Mouse (Mus musculus) right cerebral cortex, postnatal 14 days (tissue): ENCODE data around the gene Prg4.

Experiments used
- DNase-seq: peaks from one replicate; pipeline ENCODE4 v3.0.0; 2022

Prg4 gene

DNA sequence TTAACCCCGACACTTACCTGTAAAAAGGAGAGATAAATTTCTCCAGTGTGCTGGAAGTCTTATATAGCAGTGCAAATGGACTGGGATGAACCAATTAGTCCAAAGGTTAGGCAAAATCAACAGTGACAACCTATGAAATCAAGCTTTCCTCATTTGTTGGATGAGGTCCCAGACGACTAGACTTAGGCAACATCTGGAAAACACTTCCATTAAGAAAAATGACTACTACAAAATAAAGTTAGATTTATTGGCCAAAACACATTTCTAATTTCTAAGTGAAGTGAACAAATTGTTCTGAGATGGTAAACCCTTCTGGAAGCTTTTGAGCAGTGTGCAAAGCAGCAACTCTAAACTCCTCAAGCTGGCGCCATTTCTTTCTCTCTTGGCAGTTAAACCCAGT, at the start of gene Prg4:
Gene Prg4 (minus strand): TSS at position 34 of the 400 bp plus-strand sequence.
- no peak for DNase-seq

DNA sequence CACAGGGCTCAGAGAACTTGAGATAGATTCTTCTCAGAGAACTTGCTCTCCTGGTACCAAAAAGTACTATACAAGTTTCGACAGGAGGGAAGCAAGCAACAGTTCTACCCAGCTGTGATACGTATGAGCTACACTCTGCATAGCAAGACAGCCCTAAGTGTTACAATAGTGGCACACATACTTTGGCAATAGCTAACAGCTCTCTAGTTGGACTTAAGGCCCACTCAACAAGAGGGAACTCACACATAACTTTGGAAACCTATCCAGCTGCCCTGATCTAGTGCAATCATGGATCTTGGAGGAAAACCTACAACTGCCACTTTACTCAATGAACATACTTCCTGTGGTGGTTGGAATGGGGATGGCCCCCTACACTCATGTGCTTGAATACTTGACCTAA, 47.1 kb upstream of the Prg4 start:
- DNase-seq, result no peak

DNA sequence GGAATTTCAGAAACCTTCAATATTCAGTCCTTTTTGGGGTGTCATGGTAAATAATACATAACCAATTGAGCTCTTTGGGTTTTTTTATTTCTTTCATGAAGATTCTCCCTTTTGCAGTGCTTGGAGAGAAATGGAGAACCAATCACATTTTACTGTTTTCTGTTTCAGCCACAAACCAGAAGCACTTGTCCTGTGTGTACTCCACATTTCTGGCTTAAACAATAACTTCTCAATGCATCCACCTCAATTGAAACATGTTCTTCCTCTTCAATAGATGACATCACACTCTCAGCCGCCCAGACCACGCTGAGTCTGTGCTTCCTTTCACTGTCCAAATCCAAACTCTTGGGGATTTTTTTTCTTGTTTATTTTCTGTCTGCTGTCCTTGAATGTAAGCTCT, 39.8 kb upstream of the Prg4 start:
- no peak for DNase-seq

DNA sequence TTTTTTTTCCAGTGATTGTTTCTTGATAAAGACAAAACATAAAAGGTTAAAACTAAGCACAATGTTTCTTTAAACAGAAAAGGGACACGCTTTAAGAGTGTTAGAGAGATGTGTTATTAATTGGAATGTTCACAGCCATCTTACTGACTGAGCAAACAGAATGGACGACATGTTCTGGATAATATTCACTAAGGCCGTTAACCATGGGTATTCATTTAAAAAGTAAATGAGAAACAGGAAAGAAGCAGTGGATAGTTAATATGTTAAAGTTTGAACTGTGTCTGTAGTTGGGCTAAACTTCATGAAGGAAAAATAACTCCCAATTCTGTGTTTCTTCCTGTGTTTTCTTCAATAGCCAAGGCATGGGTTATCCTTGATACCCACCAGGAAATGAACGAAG, 37.4 kb upstream of the Prg4 start:
- DNase-seq, result no peak

DNA sequence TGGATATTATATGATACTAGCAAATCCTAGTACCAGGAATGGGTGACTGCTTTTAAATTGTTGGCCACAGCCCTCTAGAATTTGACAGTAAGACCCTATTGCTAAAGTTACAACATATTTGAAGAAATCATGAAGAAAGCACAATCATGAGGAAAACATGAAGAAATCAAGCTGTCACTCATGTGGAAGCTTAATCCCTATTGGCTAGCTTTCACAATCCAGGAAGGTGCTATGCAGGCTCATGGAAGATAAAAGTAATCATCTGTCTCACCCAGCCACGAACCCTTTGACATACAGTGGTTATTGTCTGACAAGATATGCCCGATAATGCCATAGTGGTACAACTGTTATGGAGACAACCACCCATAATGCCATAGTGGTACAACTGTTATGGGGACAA, 32.2 kb upstream of the Prg4 start:
- no peak for DNase-seq

DNA sequence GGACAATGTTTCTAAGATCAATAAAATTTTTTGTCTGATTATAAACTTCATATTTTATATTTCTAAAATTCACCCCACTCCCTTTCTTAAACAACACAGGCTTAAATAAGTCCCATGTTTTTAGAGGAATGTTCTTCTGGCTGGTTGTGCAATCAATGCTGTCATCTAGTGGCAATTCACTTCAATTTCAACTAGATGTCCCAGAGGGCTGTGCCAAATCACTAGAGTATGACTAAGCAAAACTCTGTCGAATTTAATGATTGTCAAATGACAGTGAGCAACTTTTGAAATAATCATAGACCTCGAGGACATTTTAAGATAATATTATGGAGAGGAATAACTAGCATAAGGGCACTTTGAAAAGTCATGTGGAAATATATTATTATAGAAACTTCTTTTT, 31.7 kb upstream of the Prg4 start:
- no peak for DNase-seq

DNA sequence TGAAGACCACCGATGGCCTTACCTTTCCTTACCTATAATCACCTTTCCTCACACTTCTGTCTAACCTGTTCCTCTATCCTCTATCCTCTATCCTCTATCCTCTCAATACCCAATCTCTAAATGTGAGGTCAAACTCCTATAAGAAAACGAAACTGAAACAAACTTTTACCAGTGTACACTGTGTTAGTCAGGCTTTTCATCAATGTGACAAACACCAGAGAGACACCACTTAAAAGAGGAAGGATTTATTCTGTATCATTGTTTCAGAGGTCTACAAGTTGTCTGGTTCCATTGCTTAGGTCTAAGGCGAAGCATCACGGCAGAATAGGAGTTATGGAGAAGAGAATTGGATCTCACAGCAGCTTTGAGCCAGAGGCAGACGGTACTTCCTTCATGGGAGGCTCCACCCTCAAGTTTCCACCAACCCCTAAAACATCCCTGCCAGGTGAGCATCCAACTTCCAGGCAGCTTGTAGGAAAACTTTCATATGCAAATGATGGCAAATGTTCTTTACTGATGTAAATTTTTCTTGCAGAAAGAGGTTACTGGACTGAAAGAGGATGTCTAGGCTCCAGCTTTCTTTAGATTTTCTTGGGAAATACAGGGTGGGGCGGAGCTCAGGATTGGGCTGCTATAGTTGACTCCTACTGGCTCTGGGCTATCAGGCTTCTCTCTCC, 30.8 kb upstream of the Prg4 start:
- DNase-seq, result no peak

DNA sequence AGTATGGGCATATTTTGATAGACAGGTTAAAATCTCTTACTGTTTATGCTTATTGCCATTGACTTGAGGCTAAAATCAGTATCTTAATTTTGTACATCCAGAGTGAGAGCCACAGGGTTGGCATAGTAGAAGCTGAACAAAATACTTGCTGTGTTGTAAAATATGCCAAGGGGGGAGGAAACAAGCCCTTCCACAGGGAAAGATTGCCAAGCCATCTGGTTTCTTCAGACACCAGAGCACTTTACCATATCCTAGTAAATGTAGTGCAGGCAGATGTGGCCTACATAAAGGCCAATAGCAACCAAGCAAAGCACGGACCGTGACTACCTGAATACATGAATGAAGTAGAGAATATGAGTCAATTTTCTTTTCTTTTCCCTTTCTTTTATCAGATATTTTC, 23.2 kb upstream of the Prg4 start:
- no peak for DNase-seq

DNA sequence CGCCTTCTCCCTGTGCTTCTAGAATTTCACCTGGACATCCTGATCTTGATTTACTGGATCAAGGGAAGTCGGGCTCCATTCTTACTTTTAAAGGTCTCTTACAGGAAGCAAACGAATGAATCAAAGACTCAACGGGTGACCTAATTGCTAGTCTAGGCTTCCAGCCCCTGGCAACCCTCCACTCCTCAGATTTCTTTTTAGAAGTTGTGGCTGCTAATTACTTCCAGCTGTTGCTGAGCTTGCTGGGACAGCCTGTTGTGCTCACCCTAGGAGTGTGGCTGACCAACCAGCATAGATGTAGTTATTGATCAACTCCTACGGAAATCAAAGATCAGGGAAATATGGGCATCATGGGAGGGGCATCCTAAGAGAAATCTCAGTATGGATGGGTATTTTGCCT, 14.7 kb upstream of the Prg4 start:
- DNase-seq, result no peak

DNA sequence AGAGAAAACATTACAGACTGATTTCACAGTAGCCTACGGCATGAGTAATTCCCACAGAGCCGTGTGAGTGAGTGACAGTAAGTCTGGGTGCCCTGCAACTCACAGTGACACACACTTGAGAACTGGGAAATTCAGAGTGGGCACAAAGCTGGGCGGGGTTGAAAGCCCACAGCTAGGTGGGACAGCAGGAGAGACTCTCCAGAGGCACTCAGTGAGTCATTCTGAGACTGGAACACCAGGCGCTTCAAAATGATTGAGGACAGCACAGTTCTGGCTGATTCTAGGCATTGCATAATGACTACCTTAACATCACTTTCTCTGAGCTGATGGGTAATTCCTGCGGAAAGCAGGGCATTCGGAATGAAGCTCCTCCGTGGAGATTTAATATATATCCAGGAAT, 6.6 kb upstream of the Prg4 start:
- no peak for DNase-seq

DNA sequence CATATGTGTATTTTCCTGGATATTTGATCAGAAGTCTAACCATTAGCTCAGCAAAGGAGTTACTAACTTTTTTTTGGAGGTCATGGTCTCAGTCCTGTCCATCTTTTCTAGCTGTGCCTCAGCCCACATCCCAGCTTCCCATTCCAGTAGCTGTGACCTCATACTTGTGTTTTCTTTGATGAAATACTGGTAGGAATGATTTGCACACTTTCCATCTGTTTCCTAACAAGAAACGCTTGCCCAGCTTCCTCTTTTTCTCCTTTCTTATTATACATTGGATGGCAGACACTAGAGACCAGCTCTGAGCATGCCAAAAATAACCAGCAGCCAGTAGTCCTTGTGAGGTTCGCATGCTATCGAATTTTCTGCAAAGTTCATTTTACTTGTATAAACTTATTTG, 4.0 kb upstream of the Prg4 start:
- DNase-seq, result no peak

DNA sequence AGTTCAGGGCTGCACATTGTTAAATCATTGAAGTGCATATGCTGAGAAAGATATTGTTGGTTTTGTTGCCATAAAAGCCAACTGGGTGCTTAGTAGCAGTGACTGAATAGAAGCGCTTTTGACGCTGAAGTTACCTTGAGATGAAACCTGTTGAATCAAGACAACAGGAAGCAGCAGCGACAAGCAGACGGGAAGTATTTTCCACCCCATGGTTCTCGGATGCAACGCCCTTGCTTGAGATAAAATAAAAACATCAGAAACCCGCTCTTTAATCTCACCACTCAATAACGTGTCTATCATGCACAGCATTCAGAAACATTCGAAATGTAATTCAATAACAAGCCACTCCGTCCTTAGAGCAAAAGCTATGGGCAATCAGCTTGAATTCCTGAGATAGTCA, 601 bp downstream of the Prg4 start:
- DNase-seq, result no peak

DNA sequence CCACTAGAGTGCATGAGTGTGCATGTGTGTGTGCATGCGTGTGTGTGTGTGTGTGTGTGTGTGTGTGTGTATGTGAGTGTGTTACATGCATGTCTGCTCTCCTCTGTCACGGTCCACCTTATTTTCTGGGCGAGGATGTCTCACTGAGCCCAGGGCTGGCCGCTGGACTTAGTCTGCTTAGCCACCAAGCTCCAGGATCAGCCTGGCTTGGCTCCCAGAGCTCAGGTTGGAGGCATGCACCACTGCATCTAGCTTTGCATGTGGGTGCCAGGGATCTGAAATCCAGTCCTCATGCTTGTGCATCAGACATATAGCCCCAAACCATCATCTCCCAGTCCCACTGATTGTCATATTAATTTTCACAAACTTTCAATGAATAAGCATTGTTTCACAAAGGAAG, 2.3 kb downstream of the Prg4 start:
- no peak for DNase-seq

DNA sequence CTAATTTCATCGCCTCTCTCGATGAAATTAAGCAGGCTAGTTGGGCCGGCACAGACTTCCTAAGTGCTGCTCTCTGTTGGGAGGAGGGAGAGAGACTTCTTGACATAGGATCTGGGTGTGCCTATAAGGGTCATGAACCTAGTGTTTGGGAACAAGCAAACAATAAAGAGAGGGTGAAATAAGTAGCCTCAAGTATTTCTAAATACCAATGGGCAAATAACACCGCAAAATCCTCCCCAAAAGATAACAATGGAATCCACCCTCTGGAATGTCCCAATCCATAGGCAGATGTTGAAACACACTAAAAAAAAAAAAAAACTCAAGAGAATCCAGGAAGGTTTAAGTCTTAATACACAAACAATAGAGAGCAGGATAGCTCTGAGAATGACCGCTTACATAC, 2.9 kb downstream of the Prg4 start:
- DNase-seq, result no peak

DNA sequence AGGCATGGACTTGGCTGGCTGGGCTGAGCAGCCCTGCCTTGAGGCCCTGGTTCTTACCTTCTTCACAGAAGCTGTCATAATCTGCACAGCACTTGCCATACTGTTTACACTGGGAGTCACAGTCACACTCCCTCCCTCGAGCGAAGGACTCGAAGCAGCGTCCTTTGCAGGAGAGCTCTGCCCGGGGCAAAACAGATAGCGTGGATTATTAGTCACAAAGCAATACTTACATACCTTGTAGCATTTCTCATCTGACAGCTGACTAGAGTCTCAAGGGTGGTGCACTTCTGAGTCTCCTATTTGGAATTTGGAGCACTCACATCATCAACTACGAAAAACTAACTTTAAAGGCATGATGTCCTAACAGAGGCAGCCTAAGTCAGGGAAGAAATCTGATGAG, 5.4 kb downstream of the Prg4 start:
- no peak for DNase-seq

DNA sequence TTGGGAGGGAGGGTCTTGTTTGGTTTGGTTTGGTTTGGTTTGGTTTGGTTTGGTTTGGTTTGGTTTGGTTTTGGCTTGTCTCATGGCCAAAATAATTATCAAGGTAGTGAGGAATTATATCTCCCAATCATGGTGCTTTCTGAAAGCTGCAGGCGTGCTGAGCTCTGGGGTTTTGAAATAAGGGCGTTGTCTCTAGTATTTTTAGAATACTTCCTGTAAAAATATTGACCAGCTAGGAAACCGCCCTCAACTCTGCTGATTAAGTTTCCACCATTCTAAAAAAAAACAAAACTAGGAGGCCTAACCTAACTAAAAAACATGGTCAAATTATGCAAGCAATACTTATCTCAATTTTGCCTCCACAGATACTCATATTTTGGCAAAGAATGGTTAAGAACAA, 6.4 kb downstream of the Prg4 start:
- DNase-seq, result no peak

DNA sequence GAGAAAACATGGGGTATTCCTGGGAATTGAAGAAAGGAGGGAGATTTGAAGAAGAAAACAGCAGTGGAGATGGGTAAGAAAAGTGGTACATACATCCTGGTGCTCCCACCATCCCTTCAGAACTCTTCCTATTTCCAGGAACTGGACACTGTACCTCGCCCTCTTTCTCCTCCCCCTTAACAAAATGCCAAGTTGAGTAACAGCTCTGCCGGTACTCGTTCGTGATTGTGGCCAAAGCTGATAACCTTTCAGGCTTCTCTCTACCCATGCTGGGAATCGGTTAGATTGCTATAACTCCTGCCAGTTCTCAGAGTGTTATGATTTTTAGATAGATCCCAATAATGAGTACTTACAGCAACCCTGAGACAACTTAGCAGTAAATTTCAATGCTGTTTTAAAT, 7.0 kb downstream of the Prg4 start:
- DNase-seq, result no peak

DNA sequence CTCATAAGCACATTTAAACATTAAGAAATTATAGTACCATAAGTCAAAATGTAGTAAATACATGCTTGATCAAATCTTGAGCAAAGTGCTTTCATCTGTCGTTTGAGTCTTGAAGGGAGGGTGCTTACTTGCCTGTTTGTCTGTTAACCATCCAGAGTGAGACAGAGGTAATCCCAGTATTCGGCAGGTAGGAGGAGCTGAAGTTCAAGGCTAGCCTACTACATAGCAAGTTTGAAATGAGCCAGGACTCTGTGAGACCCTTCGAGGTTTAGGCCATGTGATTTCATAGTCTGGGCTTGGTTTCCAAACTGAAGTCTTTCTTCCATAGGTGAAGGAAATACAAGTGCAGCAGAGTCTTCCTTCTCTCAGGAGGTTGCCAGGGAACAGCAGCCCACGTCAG, 24.2 kb downstream of the Prg4 start:
- no peak for DNase-seq

DNA sequence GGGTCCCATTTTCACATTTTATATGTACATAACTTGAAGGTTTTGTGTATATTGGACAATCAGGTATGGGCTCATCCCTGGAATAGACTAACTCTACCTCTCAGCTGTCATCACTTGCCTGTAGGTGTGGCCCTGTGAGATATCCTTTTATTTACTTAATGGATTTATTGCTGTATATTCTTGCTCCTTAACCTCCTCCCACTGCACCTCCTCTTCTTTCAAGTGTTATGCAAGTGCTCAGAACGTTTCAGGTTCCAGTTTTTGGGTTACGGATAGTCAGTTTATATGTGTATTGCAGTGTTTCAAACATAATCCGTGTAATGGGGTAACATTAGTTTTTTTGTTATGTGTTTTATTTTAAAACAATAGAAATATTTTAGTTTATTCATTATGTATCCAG, 27.3 kb downstream of the Prg4 start:
- DNase-seq, result no peak

DNA sequence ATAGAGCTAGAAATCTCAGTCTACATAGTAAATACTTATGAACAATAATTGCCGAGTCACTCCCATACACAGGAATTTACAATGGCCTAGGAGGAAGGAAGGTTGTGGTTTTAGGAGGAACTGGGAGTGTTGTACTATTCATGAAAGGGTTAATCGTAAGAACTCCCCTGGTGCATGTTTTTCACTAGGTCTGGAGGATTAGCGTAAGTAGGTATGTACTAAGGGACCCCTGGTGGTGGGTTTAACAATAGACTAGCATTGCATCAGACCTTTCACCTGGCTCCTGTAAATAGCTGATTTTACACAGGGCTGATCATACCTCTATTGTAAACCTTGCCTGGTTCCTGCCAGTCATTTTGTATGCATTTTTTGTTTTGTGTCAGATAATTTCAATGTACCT, 39.7 kb downstream of the Prg4 start:
- DNase-seq, result no peak

DNA sequence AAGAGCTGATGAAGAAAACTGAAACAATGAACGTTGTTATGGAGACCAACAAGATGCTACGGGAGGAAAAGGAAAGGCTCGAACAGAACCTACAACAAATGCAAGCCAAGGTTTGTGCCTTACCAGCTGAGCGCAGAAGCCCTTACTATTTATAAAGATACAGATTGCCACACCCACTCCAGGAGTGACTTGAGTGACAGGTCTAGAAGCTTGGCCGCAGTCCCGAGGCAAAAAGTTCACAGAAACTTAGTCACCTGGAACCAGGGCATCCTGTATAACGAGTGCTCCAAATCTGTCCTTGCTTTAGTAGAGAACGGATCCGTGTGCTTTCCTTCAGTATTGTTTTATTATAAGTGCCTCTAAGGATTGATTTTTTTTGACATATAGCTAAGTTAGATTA, 40.3 kb downstream of the Prg4 start:
- no peak for DNase-seq

DNA sequence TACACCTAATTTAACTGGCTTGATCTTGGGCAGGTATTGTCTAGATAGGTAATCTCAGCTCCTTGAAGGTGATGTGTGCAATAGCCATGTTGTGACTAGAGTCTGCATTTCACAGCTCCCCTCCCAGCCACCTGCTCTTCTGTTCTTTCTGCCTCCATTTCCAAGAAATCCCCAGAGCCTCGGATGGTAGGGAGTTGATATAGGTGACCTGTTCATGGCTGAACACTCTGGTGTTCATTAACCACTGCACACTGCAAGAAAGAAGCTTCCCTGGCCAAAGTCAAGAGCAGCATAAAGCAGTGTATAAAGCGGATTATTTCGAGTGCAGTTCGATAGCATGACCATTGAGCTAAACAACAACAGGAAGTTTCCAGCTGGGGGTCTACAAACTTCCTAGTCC, 47.5 kb downstream of the Prg4 start:
- no peak for DNase-seq

DNA sequence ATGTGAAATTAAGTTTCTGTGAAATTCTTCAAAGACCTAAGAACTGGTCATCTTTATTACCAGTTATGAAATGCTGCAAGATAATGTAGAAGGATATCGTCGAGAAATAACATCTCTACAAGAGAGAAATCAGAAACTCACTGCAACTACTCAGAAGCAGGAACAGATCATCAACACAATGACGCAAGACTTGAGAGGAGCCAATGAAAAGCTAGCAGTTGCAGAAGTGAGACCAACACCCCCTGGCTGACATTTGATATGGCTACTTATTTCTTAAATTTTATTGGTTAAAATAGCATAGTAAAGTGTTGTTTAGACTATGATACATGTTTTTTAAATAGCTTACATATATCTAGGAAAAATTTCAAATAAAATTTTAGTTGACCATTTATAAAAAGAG, 50.0 kb downstream of the Prg4 start:
- no peak for DNase-seq

DNA sequence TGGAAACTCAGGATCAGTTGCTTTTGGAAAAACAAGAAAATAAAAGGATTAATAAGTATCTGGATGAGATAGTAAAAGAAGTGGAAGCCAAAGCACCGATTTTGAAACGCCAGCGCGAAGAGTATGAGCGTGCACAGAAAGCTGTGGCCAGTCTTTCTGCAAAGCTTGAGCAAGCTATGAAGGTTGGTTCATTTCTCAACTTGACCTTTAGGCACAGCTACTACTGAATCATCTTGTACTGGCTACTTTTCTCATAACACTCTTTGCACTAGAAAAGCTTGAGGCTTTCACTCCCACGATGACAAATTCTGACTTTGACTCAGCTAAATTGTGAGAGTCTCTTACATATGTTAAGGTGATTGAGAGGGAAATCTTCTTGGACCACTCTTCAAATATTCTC, 56.0 kb downstream of the Prg4 start:
- DNase-seq, result no peak

DNA sequence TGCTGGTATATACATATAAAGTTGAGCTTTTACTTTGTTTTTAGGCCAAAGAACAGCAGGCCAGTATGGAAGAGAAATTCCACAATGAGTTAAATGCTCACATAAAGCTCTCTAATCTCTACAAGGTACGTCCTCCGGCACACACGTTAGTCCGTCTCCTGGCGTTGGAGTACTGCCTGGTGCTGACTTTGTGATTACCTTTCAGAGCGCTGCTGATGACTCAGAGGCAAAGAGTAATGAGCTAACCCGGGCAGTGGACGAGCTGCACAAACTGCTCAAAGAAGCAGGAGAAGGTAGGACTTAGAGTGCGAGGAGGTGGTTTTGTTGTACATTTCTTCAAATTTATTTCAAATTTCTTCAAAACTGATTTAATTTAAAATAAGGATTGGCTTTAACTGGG, 58.7 kb downstream of the Prg4 start:
- no peak for DNase-seq

DNA sequence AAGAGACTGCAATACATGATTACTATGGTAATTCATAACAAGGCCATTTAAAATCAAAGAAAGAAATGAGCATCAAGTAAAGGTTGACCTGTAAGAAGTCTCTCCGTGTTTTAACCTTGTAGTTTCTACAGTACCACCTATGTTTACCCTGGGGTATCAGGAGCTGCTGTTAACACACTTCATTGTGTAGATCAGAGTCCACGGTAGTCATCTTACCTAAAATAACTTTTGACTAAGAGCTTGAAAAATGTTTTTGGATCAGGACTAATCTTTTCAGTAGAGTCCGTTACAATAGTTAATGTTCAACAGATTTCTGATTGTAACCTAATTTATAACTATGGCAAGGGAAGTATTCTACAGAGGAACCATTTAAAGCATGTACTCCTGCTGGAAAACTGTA, 61.4 kb downstream of the Prg4 start:
- DNase-seq, result no peak
